Mouse (Mus musculus): ENCODE data around the gene Ulk4.

- TF ChIP-seq CTCF (IDR thresholded peaks at IDR 0.05; ENCODE audit: extremely low read depth, insufficient read depth, low read length) (no peak), POLR2A (IDR thresholded peaks at IDR 0.05; ENCODE audit: extremely low read depth, insufficient read depth, low read length) (no peak)
Measured at GRCm38 (mm10) chr9:120946131-120946530, 330.9 kb downstream of the Ulk4 start.
